Mouse (Mus musculus): ENCODE measurements around the gene Cdkal1. TPM values are rescaled to one million over a fixed set of nuclear protein-coding genes. Genes with fewer than 3 reads are reported as not detected.

The Cdkal1 gene
- polyA plus RNA-seq, 1 experiment = 5.6 TPM

- no peak overlapping the region for H3ac ChIP-seq (ENCODE audit: control insufficient read depth, insufficient read length)
- H3K4me3 ChIP-seq = no peak overlapping the region
- TF ChIP-seq REST (IDR thresholded peaks at IDR 0.05; ENCODE audit: insufficient read depth, insufficient read length) (no peak), MAX (IDR thresholded peaks at IDR 0.05; ENCODE audit: low read depth) (no peak), MYOG (IDR thresholded peaks at IDR 0.05; ENCODE audit: control insufficient read depth in 1 of 3, insufficient read depth in 1 of 3, insufficient read length in 2 of 3, low read depth in 2 of 3) (no peak), SRF (IDR thresholded peaks at IDR 0.05; ENCODE audit: control insufficient read depth, insufficient read length, low read depth) (no peak), TCF3 (IDR thresholded peaks at IDR 0.05; ENCODE audit: insufficient read length, low read depth) (no peak), MYOD1 (IDR thresholded peaks at IDR 0.05; ENCODE audit: control insufficient read depth in 1 of 3, insufficient read length in 2 of 3, low read depth in 2 of 3) (no peak), POLR2AphosphoS2 (IDR thresholded peaks at IDR 0.05; ENCODE audit: insufficient read length, low read depth) (no peak), POLR2A (IDR thresholded peaks at IDR 0.05; ENCODE audit: insufficient read length, low read depth) (no peak), TCF12 (IDR thresholded peaks at IDR 0.05; ENCODE audit: insufficient read depth, poor library complexity, severe bottlenecking) (no peak), USF1 (IDR thresholded peaks at IDR 0.05; ENCODE audit: low read depth) (no peak), CEBPB (IDR thresholded peaks at IDR 0.05; ENCODE audit: insufficient read depth, poor library complexity, severe bottlenecking) (no peak), E2F4 (IDR thresholded peaks at IDR 0.05; ENCODE audit: insufficient read depth) (no peak)
- H3K4me2 ChIP-seq (ENCODE audit: low read depth) = no peak overlapping the region
- no peaks in the 10 kb centered on the region for H3K27me3 ChIP-seq (ENCODE audit: control insufficient read depth, insufficient read depth, insufficient read length)
- H3K79me2 ChIP-seq (ENCODE audit: control insufficient read depth, insufficient read depth) = no peaks in the 10 kb centered on the region
- no peaks in the 10 kb centered on the region for H3K36me3 ChIP-seq (ENCODE audit: control insufficient read depth, insufficient read depth)
Measured at GRCm38 (mm10) chr13:29156703-29157102, 698.8 kb downstream of the Cdkal1 start.

- Histone ChIP-seq H3K79me2 (ENCODE audit: control insufficient read depth, insufficient read depth) (no peaks in the 10 kb centered on the region), H3K36me3 (ENCODE audit: control insufficient read depth, insufficient read depth) (no peaks in the 10 kb centered on the region), H3K4me3 (no peak overlapping the region), H3K27me3 (ENCODE audit: control insufficient read depth, insufficient read depth, insufficient read length) (no peaks in the 10 kb centered on the region), H3ac (ENCODE audit: control insufficient read depth, insufficient read length) (no peak overlapping the region), H3K4me2 (ENCODE audit: low read depth) (no peak overlapping the region)
- no peak for TF ChIP-seq POLR2AphosphoS2 (IDR thresholded peaks at IDR 0.05; ENCODE audit: insufficient read length, low read depth)
- TF ChIP-seq MAX (IDR thresholded peaks at IDR 0.05; ENCODE audit: low read depth) = no peak
- no peak for TF ChIP-seq TCF3 (IDR thresholded peaks at IDR 0.05; ENCODE audit: insufficient read length, low read depth)
- no peak for TF ChIP-seq REST (IDR thresholded peaks at IDR 0.05; ENCODE audit: insufficient read depth, insufficient read length)
- TF ChIP-seq TCF12 (IDR thresholded peaks at IDR 0.05; ENCODE audit: insufficient read depth, poor library complexity, severe bottlenecking) = no peak
- no peak for TF ChIP-seq USF1 (IDR thresholded peaks at IDR 0.05; ENCODE audit: low read depth)
- no peak for TF ChIP-seq E2F4 (IDR thresholded peaks at IDR 0.05; ENCODE audit: insufficient read depth)
Measured at GRCm38 (mm10) chr13:29155297-29155696, 700.2 kb downstream of the Cdkal1 start.

GRCm38 (mm10) chr13:29150120-29150519, 705.4 kb downstream of the Cdkal1 start:
- H3K79me2 ChIP-seq (ENCODE audit: control insufficient read depth, insufficient read depth) = no peaks in the 10 kb centered on the region
- no peak overlapping the region for H3ac ChIP-seq (ENCODE audit: control insufficient read depth, insufficient read length)
- H3K4me3 ChIP-seq = no peak overlapping the region
- no peaks in the 10 kb centered on the region for H3K27me3 ChIP-seq (ENCODE audit: control insufficient read depth, insufficient read depth, insufficient read length)
- no peaks in the 10 kb centered on the region for H3K36me3 ChIP-seq (ENCODE audit: control insufficient read depth, insufficient read depth)
- H3K4me2 ChIP-seq (ENCODE audit: low read depth) = no peak overlapping the region
- TF ChIP-seq POLR2A (IDR thresholded peaks at IDR 0.05; ENCODE audit: insufficient read length, low read depth) (no peak), TCF12 (IDR thresholded peaks at IDR 0.05; ENCODE audit: insufficient read depth, poor library complexity, severe bottlenecking) (no peak), USF1 (IDR thresholded peaks at IDR 0.05; ENCODE audit: low read depth) (no peak), CEBPB (IDR thresholded peaks at IDR 0.05; ENCODE audit: insufficient read depth, poor library complexity, severe bottlenecking) (no peak), POLR2AphosphoS2 (IDR thresholded peaks at IDR 0.05; ENCODE audit: insufficient read length, low read depth) (no peak), SRF (IDR thresholded peaks at IDR 0.05; ENCODE audit: control insufficient read depth, insufficient read length, low read depth) (no peak), MYOG (IDR thresholded peaks at IDR 0.05; ENCODE audit: control insufficient read depth in 1 of 3, insufficient read depth in 1 of 3, insufficient read length in 2 of 3, low read depth in 2 of 3) (no peak), MAX (IDR thresholded peaks at IDR 0.05; ENCODE audit: low read depth) (no peak), MYOD1 (IDR thresholded peaks at IDR 0.05; ENCODE audit: control insufficient read depth in 1 of 3, insufficient read length in 2 of 3, low read depth in 2 of 3) (no peak), TCF3 (IDR thresholded peaks at IDR 0.05; ENCODE audit: insufficient read length, low read depth) (no peak), REST (IDR thresholded peaks at IDR 0.05; ENCODE audit: insufficient read depth, insufficient read length) (no peak), E2F4 (IDR thresholded peaks at IDR 0.05; ENCODE audit: insufficient read depth) (no peak)

GRCm38 (mm10) chr13:29149404-29149803, 706.1 kb downstream of the Cdkal1 start:
- no peaks in the 10 kb centered on the region for H3K27me3 ChIP-seq (ENCODE audit: control insufficient read depth, insufficient read depth, insufficient read length)
- no peaks in the 10 kb centered on the region for H3K79me2 ChIP-seq (ENCODE audit: control insufficient read depth, insufficient read depth)
- TF ChIP-seq TCF12 (IDR thresholded peaks at IDR 0.05; ENCODE audit: insufficient read depth, poor library complexity, severe bottlenecking) (no peak), TCF3 (IDR thresholded peaks at IDR 0.05; ENCODE audit: insufficient read length, low read depth) (peak; percentile 6), POLR2A (IDR thresholded peaks at IDR 0.05; ENCODE audit: insufficient read length, low read depth) (no peak), CEBPB (IDR thresholded peaks at IDR 0.05; ENCODE audit: insufficient read depth, poor library complexity, severe bottlenecking) (no peak), POLR2AphosphoS2 (IDR thresholded peaks at IDR 0.05; ENCODE audit: insufficient read length, low read depth) (no peak), MYOD1 (IDR thresholded peaks at IDR 0.05; ENCODE audit: control insufficient read depth in 1 of 3, insufficient read length in 2 of 3, low read depth in 2 of 3) (peak in 2 of 3 experiments; percentile 47 to 82), E2F4 (IDR thresholded peaks at IDR 0.05; ENCODE audit: insufficient read depth) (no peak), MYOG (IDR thresholded peaks at IDR 0.05; ENCODE audit: control insufficient read depth in 1 of 3, insufficient read depth in 1 of 3, insufficient read length in 2 of 3, low read depth in 2 of 3) (peak in 2 of 3 experiments; percentile 52 to 80)
- no peaks in the 10 kb centered on the region for H3K36me3 ChIP-seq (ENCODE audit: control insufficient read depth, insufficient read depth)
- peak overlapping the region; percentile 1 for H3K4me2 ChIP-seq (ENCODE audit: low read depth)
- H3K4me3 ChIP-seq = no peak overlapping the region
- H3ac ChIP-seq (ENCODE audit: control insufficient read depth, insufficient read length) = no peak overlapping the region

- H3K4me3 ChIP-seq = no peak overlapping the region
Measured at GRCm38 (mm10) chr13:29148616-29149015, 706.9 kb downstream of the Cdkal1 start.

More at GRCm38 (mm10) chr13:29148616-29149015, 706.9 kb downstream of the Cdkal1 start:
- Histone ChIP-seq H3K4me2 (ENCODE audit: low read depth) (peak overlapping the region; percentile 12), H3K79me2 (ENCODE audit: control insufficient read depth, insufficient read depth) (no peaks in the 10 kb centered on the region), H3K27me3 (ENCODE audit: control insufficient read depth, insufficient read depth, insufficient read length) (no peaks in the 10 kb centered on the region), H3K36me3 (ENCODE audit: control insufficient read depth, insufficient read depth) (no peaks in the 10 kb centered on the region), H3ac (ENCODE audit: control insufficient read depth, insufficient read length) (no peak overlapping the region)
- TF ChIP-seq REST (IDR thresholded peaks at IDR 0.05; ENCODE audit: insufficient read depth, insufficient read length) (no peak), MYOG (IDR thresholded peaks at IDR 0.05; ENCODE audit: control insufficient read depth in 1 of 3, insufficient read depth in 1 of 3, insufficient read length in 2 of 3, low read depth in 2 of 3) (no peak), POLR2A (IDR thresholded peaks at IDR 0.05; ENCODE audit: insufficient read length, low read depth) (no peak), USF1 (IDR thresholded peaks at IDR 0.05; ENCODE audit: low read depth) (no peak), MYOD1 (IDR thresholded peaks at IDR 0.05; ENCODE audit: control insufficient read depth in 1 of 3, insufficient read length in 2 of 3, low read depth in 2 of 3) (peak in 1 of 3 experiments; percentile 32)

Data from myocyte (in vitro differentiated cells).